Mouse (Mus musculus) lung, postnatal 0 days (tissue): Measurements from ENCODE around the gene Mbnl2.

Experiments used
- CTCF ChIP-seq: IDR thresholded peaks from 2 replicates; pipeline ENCODE4 v1.5.1; 2016; ENCODE audit warnings: antibody characterized with exemption, mild to moderate bottlenecking
- EP300 ChIP-seq: IDR thresholded peaks from 2 replicates; pipeline ENCODE4 v1.6.1; 2016; ENCODE audit warnings: antibody characterized with exemption, mild to moderate bottlenecking, control low read depth

GRCm38 (mm10) chr14:120341912-120342311 is 66.4 kb downstream of the Mbnl2 start:
- TF ChIP-seq CTCF (no peak), EP300 (no peak)
